Mouse (Mus musculus) ES-E14 (cell line): ENCODE measurements around the gene Ctps.

Experiments used
- CHD2 ChIP-seq: IDR thresholded peaks from 2 replicates; pipeline ENCODE4 v1.6.1; 2014; ENCODE audit warnings: mild to moderate bottlenecking, low read depth, low read length, inconsistent platforms
- MAFK ChIP-seq: IDR thresholded peaks from 2 replicates; pipeline ENCODE4 v1.6.1; 2014; ENCODE audit warnings: mild to moderate bottlenecking, low read depth, low read length, inconsistent platforms; ENCODE audit not compliant: insufficient read depth
- ZC3H11A ChIP-seq: IDR thresholded peaks from 2 replicates; pipeline ENCODE4 v1.6.1; 2012; ENCODE audit warnings: low read depth, mild to moderate bottlenecking, inconsistent platforms, low read length, borderline replicate concordance
- ZNF384 ChIP-seq: IDR thresholded peaks from 2 replicates; pipeline ENCODE4 v1.6.1; 2012; ENCODE audit warnings: low read depth, low read length, inconsistent platforms

DNA sequence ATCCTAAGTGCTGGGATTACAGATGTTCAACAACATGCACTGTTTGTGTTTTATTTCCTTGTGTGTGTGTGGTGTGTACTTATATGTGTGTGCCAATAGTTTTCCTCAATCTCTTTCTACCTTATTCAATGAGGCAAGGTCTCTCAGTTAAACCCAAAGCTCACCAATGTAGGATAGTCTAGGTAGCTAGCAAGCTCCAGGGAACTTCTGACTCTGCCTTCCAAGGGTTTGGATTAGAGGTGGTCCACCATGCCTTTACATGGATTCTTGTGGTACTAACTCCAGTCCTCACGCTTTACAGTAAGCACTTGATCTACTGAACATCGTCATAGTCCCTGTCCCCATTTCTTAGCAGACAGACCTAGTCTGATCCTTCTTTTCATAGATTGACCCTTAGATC is 55.7 kb downstream of the Ctps start:
- TF ChIP-seq ZC3H11A (no peak), CHD2 (no peak), ZNF384 (no peak), MAFK (no peak)
